Mouse (Mus musculus): Measurements from ENCODE around the gene Tmem201. TPM values are rescaled to one million over a fixed set of nuclear protein-coding genes. Genes with fewer than 3 reads are reported as not detected.

Gene Tmem201
- polyA plus RNA-seq, 2 experiments, result 3.5 to 7.2 TPM

DNA sequence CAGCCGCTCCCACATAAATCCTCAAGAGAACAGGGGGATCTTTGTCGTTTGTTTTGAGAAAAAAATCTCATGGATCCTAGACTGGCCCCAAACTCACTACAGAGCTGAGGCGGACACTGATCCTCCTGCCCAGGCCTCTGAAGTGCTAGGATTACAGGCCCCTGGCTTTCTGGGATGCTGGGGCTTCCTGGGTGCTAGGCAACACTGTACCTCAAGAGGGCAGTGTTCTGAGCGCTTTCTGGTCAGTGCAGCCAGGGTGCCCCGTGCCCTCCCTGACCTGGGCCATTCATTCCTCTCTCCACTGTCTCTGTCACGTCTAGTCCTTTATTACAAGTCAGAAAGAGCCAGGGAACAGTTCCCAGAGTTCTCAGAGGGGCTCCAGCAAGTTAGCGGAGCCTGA, 25.9 kb downstream of the Tmem201 start:
- WGBS (ENCODE audit: insufficient replicate concordance), result 28% methylated on average over 7 of the region's 7 CpGs
- Histone ChIP-seq H3K9ac (replicated peaks) (no peak overlapping the region), H3K27me3 (ENCODE audit: control insufficient read depth, insufficient read depth, low read length) (no peaks in the 10 kb centered on the region), H3K4me3 (ENCODE audit: insufficient read depth in 1 of 2, low read depth in 2 of 2, low read length in 2 of 2) (no peak overlapping the region), H3K27ac (no peak overlapping the region), H3K4me1 (replicated peaks; ENCODE audit: control insufficient read depth in 2 of 2, insufficient read depth in 2 of 2, low read length in 1 of 2) (no peaks in the 10 kb centered on the region; a peak in 1 of 4 replicates), H3K9me3 (ENCODE audit: control insufficient read depth, low read length) (no peaks in the 10 kb centered on the region), H3K36me3 (replicated peaks; ENCODE audit: control insufficient read depth, insufficient read depth, low read depth) (no peaks in the 10 kb centered on the region; the same call in 1 of the 2 replicates), H3K4me2 (ENCODE audit: low read depth) (no peak overlapping the region)
- peak; percentile 83 for TF ChIP-seq CTCF (IDR thresholded peaks at IDR 0.05; ENCODE audit: low read depth)
- no peak for TF ChIP-seq EP300 (IDR thresholded peaks at IDR 0.05; ENCODE audit: low read depth)
- DNase-seq (ENCODE audit: low read depth in 3 of 3, low spot score in 3 of 3), result no peak
- ATAC-seq (ENCODE audit: insufficient read depth), result no peak

DNA sequence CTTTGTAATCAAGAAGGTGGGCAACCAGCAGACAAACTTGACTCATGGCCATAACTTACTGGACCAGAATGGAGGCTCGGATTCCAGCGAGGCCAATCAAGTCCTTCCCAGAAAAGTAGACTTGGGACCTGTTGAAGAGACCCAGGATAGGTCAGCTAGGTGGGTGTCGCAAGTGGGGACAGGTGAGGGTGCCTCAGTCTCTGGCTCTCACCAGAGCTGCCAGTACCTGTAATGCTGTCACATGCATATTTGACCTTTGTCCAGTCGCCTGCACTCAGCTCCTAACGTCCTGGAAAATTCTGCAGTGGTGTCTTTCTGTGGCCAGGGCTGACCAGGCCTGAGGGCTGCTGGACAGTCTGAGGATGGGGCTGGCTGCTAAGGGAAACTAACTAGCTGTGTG, 26.4 kb downstream of the Tmem201 start:
- DNase-seq (ENCODE audit: low read depth in 3 of 3, low spot score in 3 of 3) (no peak), ATAC-seq (ENCODE audit: insufficient read depth) (no peak)
- no peak overlapping the region for H3K27ac ChIP-seq
- no peaks in the 10 kb centered on the region for H3K27me3 ChIP-seq (ENCODE audit: control insufficient read depth, insufficient read depth, low read length)
- H3K9me3 ChIP-seq (ENCODE audit: control insufficient read depth, low read length), result no peaks in the 10 kb centered on the region
- 80% methylated on average over 5 of the region's 5 CpGs for WGBS (ENCODE audit: insufficient replicate concordance)
- no peak overlapping the region for H3K4me2 ChIP-seq (ENCODE audit: low read depth)
- H3K9ac ChIP-seq (replicated peaks), result no peak overlapping the region
- H3K4me1 ChIP-seq (replicated peaks; ENCODE audit: control insufficient read depth in 2 of 2, insufficient read depth in 2 of 2, low read length in 1 of 2), result no peaks in the 10 kb centered on the region; a peak in 1 of 4 replicates
- TF ChIP-seq EP300 (IDR thresholded peaks at IDR 0.05; ENCODE audit: low read depth), result no peak
- TF ChIP-seq CTCF (IDR thresholded peaks at IDR 0.05; ENCODE audit: low read depth), result no peak
- H3K4me3 ChIP-seq (ENCODE audit: insufficient read depth in 1 of 2, low read depth in 2 of 2, low read length in 2 of 2), result no peak overlapping the region
- H3K36me3 ChIP-seq (replicated peaks; ENCODE audit: control insufficient read depth, insufficient read depth, low read depth), result no peaks in the 10 kb centered on the region; the same call in 1 of the 2 replicates

DNA sequence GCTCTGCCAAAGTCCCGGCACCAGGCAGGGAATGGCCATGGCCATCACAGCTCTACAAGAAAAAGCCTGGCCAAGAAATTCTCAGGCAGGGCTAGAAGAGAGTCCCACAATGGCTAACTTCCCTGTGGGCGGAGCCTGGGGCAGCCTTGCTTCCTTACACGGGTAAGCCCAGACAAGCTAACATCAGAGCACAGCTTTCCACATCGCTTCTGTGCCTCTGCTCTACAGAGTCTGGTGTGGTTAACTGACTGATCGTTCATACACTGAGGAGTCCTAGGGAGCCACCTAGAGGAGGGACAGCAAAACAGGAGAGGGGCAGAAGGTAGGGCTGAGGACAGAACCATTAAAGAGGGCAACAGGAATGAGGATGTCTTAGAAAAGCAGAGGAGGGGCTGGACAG, 27.3 kb downstream of the Tmem201 start:
- no peak overlapping the region for H3K27ac ChIP-seq
- peak; percentile 83 for TF ChIP-seq CTCF (IDR thresholded peaks at IDR 0.05; ENCODE audit: low read depth)
- TF ChIP-seq EP300 (IDR thresholded peaks at IDR 0.05; ENCODE audit: low read depth), result no peak
- 13% methylated on average over 5 of the region's 5 CpGs for WGBS (ENCODE audit: insufficient replicate concordance)

DNA sequence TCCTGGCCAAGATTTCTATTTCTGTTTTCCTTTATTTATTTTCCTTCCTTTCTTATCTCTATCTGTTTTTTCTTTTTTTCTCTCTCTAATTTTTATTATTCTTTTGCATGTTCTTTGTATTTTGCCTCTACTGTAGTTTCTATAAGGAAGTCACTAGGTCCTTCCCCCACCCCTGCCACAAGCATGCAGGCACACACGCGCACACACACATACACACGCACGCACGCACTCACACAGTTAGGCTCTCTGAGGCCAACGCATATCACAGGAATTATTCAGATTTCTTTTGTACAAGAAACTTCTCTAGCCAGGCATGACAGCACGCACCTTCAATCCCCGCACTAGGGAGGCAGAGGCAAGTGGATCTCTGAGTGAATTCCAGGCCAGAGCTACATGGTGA, 31.9 kb downstream of the Tmem201 start:
- WGBS (ENCODE audit: insufficient replicate concordance), result 69% methylated on average over 8 of the region's 8 CpGs
- Histone ChIP-seq H3K36me3 (replicated peaks; ENCODE audit: control insufficient read depth, insufficient read depth, low read depth) (no peaks in the 10 kb centered on the region), H3K9ac (replicated peaks) (no peak overlapping the region), H3K27ac (no peak overlapping the region), H3K4me3 (ENCODE audit: insufficient read depth in 1 of 2, low read depth in 2 of 2, low read length in 2 of 2) (no peak overlapping the region), H3K9me3 (ENCODE audit: control insufficient read depth, low read length) (no peaks in the 10 kb centered on the region), H3K4me1 (replicated peaks; ENCODE audit: control insufficient read depth in 2 of 2, insufficient read depth in 2 of 2, low read length in 1 of 2) (peaks cover 0 to 7% of the 10 kb centered on the region in 2 experiments; a peak in 2 of 4 replicates), H3K27me3 (ENCODE audit: control insufficient read depth, insufficient read depth, low read length) (no peaks in the 10 kb centered on the region), H3K4me2 (ENCODE audit: low read depth) (no peak overlapping the region)
- no peak for TF ChIP-seq CTCF (IDR thresholded peaks at IDR 0.05; ENCODE audit: low read depth)
- no peak for TF ChIP-seq EP300 (IDR thresholded peaks at IDR 0.05; ENCODE audit: low read depth)
- DNase-seq (ENCODE audit: low read depth in 3 of 3, low spot score in 3 of 3) (no peak), ATAC-seq (ENCODE audit: insufficient read depth) (no peak)

More for the DNA sequence above, 27.3 kb downstream of the Tmem201 start:
- peak; percentile 56 to 65 (median 60) for DNase-seq (ENCODE audit: low read depth in 3 of 3, low spot score in 3 of 3)
- H3K36me3 ChIP-seq (replicated peaks; ENCODE audit: control insufficient read depth, insufficient read depth, low read depth), result no peaks in the 10 kb centered on the region; the same call in 1 of the 2 replicates
- no peak overlapping the region for H3K9ac ChIP-seq (replicated peaks)
- peaks cover 0 to under 1% of the 10 kb centered on the region in 2 experiments; a peak in 1 of 4 replicates for H3K4me1 ChIP-seq (replicated peaks; ENCODE audit: control insufficient read depth in 2 of 2, insufficient read depth in 2 of 2, low read length in 1 of 2)
- H3K27me3 ChIP-seq (ENCODE audit: control insufficient read depth, insufficient read depth, low read length), result no peaks in the 10 kb centered on the region
- no peak overlapping the region for H3K4me2 ChIP-seq (ENCODE audit: low read depth)
- no peak overlapping the region for H3K4me3 ChIP-seq (ENCODE audit: insufficient read depth in 1 of 2, low read depth in 2 of 2, low read length in 2 of 2)
- ATAC-seq (ENCODE audit: insufficient read depth), result peak; percentile 78
- H3K9me3 ChIP-seq (ENCODE audit: control insufficient read depth, low read length), result no peaks in the 10 kb centered on the region

DNA sequence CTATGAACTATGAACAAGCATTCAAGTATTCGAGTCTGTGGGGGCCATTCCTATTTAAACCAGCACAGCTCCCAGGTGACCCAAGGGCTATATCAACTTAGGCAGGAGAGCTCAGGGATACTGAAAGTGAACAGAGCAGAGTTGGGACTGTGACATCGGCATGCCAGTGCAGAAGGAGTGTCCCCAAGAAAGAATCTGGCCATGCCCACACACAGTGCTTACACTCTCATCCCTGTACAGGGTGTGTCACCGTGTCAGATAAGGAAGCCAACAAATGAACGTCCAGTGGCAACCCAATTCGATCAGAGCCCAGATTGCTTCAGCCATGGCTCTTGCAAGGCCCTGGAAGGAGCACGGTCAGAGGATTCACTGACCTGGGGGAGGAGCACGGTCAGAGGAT, 32.5 kb downstream of the Tmem201 start:
- H3K9me3 ChIP-seq (ENCODE audit: control insufficient read depth, low read length), result no peaks in the 10 kb centered on the region
- no peak overlapping the region for H3K27ac ChIP-seq
- WGBS (ENCODE audit: insufficient replicate concordance), result 31% methylated on average over 7 of the region's 7 CpGs
- no peak for ATAC-seq (ENCODE audit: insufficient read depth)
- H3K4me3 ChIP-seq (ENCODE audit: insufficient read depth in 1 of 2, low read depth in 2 of 2, low read length in 2 of 2), result no peak overlapping the region
- H3K4me1 ChIP-seq (replicated peaks; ENCODE audit: control insufficient read depth in 2 of 2, insufficient read depth in 2 of 2, low read length in 1 of 2), result peaks cover 0 to 7% of the 10 kb centered on the region in 2 experiments; a peak in 2 of 4 replicates
- no peak overlapping the region for H3K9ac ChIP-seq (replicated peaks)
- H3K27me3 ChIP-seq (ENCODE audit: control insufficient read depth, insufficient read depth, low read length), result no peaks in the 10 kb centered on the region
- DNase-seq (ENCODE audit: low read depth in 3 of 3, low spot score in 3 of 3), result no peak
- H3K36me3 ChIP-seq (replicated peaks; ENCODE audit: control insufficient read depth, insufficient read depth, low read depth), result no peaks in the 10 kb centered on the region
- TF ChIP-seq CTCF (IDR thresholded peaks at IDR 0.05; ENCODE audit: low read depth) (no peak), EP300 (IDR thresholded peaks at IDR 0.05; ENCODE audit: low read depth) (no peak)
- no peak overlapping the region for H3K4me2 ChIP-seq (ENCODE audit: low read depth)

All from liver, embryonic 14.5 days (tissue).